Comparison of ENCODE assay signal across 8 mouse cellular contexts in genomic region chr11:119237568-119238304, GRCm38 (mm10). TPM values are rescaled to one million over a fixed set of nuclear protein-coding genes. Genes with fewer than 3 reads are reported as not detected.
DNase-seq lines count a peak whose midpoint lies in the region; ATAC-seq and TF ChIP-seq lines count a peak whose summit lies in the region.

No protein-coding gene starts in this region.

- H3K36me3 ChIP-seq in heart, embryonic 16.5 days (ENCODE audit: control insufficient read depth, insufficient read depth), result no peaks in the 10 kb centered on the region
- no peaks in the 10 kb centered on the region for H3K36me3 ChIP-seq in limb, embryonic 14.5 days (ENCODE audit: control insufficient read depth, insufficient read depth, low read length)
- peaks cover 13% of the 10 kb centered on the region; the same call in 1 of the 2 replicates for H3K36me3 ChIP-seq in midbrain, embryonic 16.5 days (ENCODE audit: control insufficient read depth, insufficient read depth, low read length)

- peak; percentile 44 to 49 for DNase-seq in cerebellum, postnatal 10 days
- DNase-seq in cerebellum, adult 2 months, result no peak
- no peak for DNase-seq in limb, embryonic 14.5 days (ENCODE audit: low spot score)
- DNase-seq in gastrocnemius, adult 18-20 months (ENCODE audit: low spot score), result no peak
- DNase-seq in layer of hippocampus, adult 11-12 months (ENCODE audit: low spot score), result no peak

- no peaks in the 10 kb centered on the region for H3K27me3 ChIP-seq in cerebellum, adult 2 months (ENCODE audit: control insufficient read depth, insufficient read depth, low read length)
- no peaks in the 10 kb centered on the region for H3K27me3 ChIP-seq in heart, embryonic 16.5 days (ENCODE audit: control insufficient read depth, insufficient read depth, low read length)
- no peaks in the 10 kb centered on the region for H3K27me3 ChIP-seq in limb, embryonic 14.5 days (ENCODE audit: control insufficient read depth, insufficient read depth, low read length)
- H3K27me3 ChIP-seq in midbrain, embryonic 16.5 days (ENCODE audit: control insufficient read depth, insufficient read depth, low read depth, low read length), result no peaks in the 10 kb centered on the region

- TF ChIP-seq CTCF in cerebellum, adult 2 months (IDR thresholded peaks at IDR 0.05; ENCODE audit: borderline replicate concordance, insufficient read depth, low read depth, low read length), result no peak
- no peak for TF ChIP-seq CTCF in bone marrow, adult 2 months (IDR thresholded peaks at IDR 0.05; ENCODE audit: control insufficient read depth, insufficient read depth, low read length)

- WGBS in cerebellum, adult 2 months, result 41% methylated on average over 20 of the region's 20 CpGs
- 3% methylated on average over 20 of the region's 20 CpGs for WGBS in bone marrow, adult 2 months
- 22% methylated on average over 20 of the region's 20 CpGs for WGBS in heart, embryonic 16.5 days
- 22% methylated on average over 20 of the region's 20 CpGs for WGBS in limb, embryonic 14.5 days
- 46% methylated on average over 20 of the region's 20 CpGs for WGBS in midbrain, embryonic 16.5 days

- peak; percentile 69 for ATAC-seq in heart, embryonic 16.5 days (replicated peaks; ENCODE audit: extremely low read depth, insufficient read depth, low FRiP score)
- ATAC-seq in limb, embryonic 14.5 days (ENCODE audit: low FRiP score, low read depth), result peak; percentile 83
- ATAC-seq in midbrain, embryonic 16.5 days, result peak; percentile 43; the same call in 1 of the 2 replicates

- H3K9me3 ChIP-seq in heart, embryonic 16.5 days (replicated peaks; ENCODE audit: control insufficient read depth, low read length), result 0 out of 2 replicates have a peak, but pooled peaks cover 3% of the 10 kb centered on the region
- H3K9me3 ChIP-seq in limb, embryonic 14.5 days (ENCODE audit: control insufficient read depth, low read length), result 0 out of 2 replicates have a peak, but pooled peaks cover 5% of the 10 kb centered on the region
- H3K9me3 ChIP-seq in midbrain, embryonic 16.5 days (replicated peaks; ENCODE audit: control insufficient read depth, low read length, poor library complexity, severe bottlenecking), result peaks cover 3% of the 10 kb centered on the region; the same call in 1 of the 2 replicates

- H3K9ac ChIP-seq in heart, embryonic 16.5 days (ENCODE audit: low read length), result peak overlapping the region; percentile 60
- H3K9ac ChIP-seq in limb, embryonic 14.5 days (ENCODE audit: low read depth, low read length, severe bottlenecking), result no peak overlapping the region
- H3K9ac ChIP-seq in midbrain, embryonic 16.5 days (ENCODE audit: low read depth, low read length), result peak overlapping the region; percentile 48

- H3K27ac ChIP-seq in cerebellum, adult 2 months (ENCODE audit: insufficient read depth, low read length), result no peak overlapping the region
- peak overlapping the region; percentile 40; the same call in 1 of the 2 replicates for H3K27ac ChIP-seq in bone marrow, adult 2 months (ENCODE audit: control insufficient read depth, insufficient read depth, low read depth, low read length, poor library complexity)
- H3K27ac ChIP-seq in heart, embryonic 16.5 days (ENCODE audit: low read length), result 0 out of 2 replicates have a peak overlapping the region, but pooled peaks have one; percentile 28
- no peak overlapping the region for H3K27ac ChIP-seq in limb, embryonic 14.5 days (replicated peaks; ENCODE audit: low read depth, low read length)
- H3K27ac ChIP-seq in midbrain, embryonic 16.5 days (ENCODE audit: low read length), result peak overlapping the region; percentile 2; the same call in 1 of the 2 replicates

- no peak overlapping the region for H3K4me3 ChIP-seq in cerebellum, adult 2 months (replicated peaks; ENCODE audit: insufficient read depth, low read depth, low read length)
- H3K4me3 ChIP-seq in bone marrow, adult 2 months (replicated peaks; ENCODE audit: control insufficient read depth, low read depth, low read length), result peak overlapping the region; percentile 65
- peak overlapping the region; percentile 47 for H3K4me3 ChIP-seq in heart, embryonic 16.5 days (ENCODE audit: low read length)
- H3K4me3 ChIP-seq in limb, embryonic 14.5 days (replicated peaks; ENCODE audit: low read length), result peak overlapping the region; percentile 7
- peak overlapping the region; percentile 19 for H3K4me3 ChIP-seq in midbrain, embryonic 16.5 days (ENCODE audit: low read depth, low read length)

- H3K4me2 ChIP-seq in heart, embryonic 16.5 days (ENCODE audit: low read depth, low read length), result peak overlapping the region; percentile 73
- H3K4me2 ChIP-seq in limb, embryonic 14.5 days (replicated peaks; ENCODE audit: low read depth, low read length, severe bottlenecking), result peak overlapping the region; percentile 40
- H3K4me2 ChIP-seq in midbrain, embryonic 16.5 days (ENCODE audit: low read length), result peak overlapping the region; percentile 48

- H3K4me1 ChIP-seq in cerebellum, adult 2 months (ENCODE audit: control insufficient read depth, insufficient read depth, low read length), result no peaks in the 10 kb centered on the region
- H3K4me1 ChIP-seq in bone marrow, adult 2 months (ENCODE audit: control insufficient read depth, insufficient read depth, low read length), result 0 out of 2 replicates have a peak, but pooled peaks cover 2% of the 10 kb centered on the region
- peaks cover 5% of the 10 kb centered on the region; the same call in 1 of the 2 replicates for H3K4me1 ChIP-seq in heart, embryonic 16.5 days (ENCODE audit: control insufficient read depth, insufficient read depth, low read length)
- no peaks in the 10 kb centered on the region for H3K4me1 ChIP-seq in limb, embryonic 14.5 days (ENCODE audit: control insufficient read depth, insufficient read depth, low read length)
- peaks cover 6% of the 10 kb centered on the region; the same call in 1 of the 2 replicates for H3K4me1 ChIP-seq in midbrain, embryonic 16.5 days (ENCODE audit: control insufficient read depth, insufficient read depth, low read length)

- TF ChIP-seq POLR2A in cerebellum, adult 2 months (IDR thresholded peaks at IDR 0.05; ENCODE audit: borderline replicate concordance, insufficient read depth, low read length), result no peak
- TF ChIP-seq POLR2A in bone marrow, adult 2 months (IDR thresholded peaks at IDR 0.05; ENCODE audit: borderline replicate concordance, control insufficient read depth, low read depth, low read length), result peak; percentile 58; the same call in 1 of the 2 replicates
- no peak for TF ChIP-seq POLR2A in limb, embryonic 14.5 days (IDR thresholded peaks at IDR 0.05; ENCODE audit: borderline replicate concordance, extremely low read depth, insufficient read depth, insufficient read length)

RNA-seq across cellular contexts. Expression of gene Ccdc40, which starts 9.4 kb away (rescaled TPM):
- polyA plus RNA-seq in cerebellum, adult 2 months (2012; rRNA removed), result 1.9 and 2.4 TPM in 2 replicates
- polyA plus RNA-seq in bone marrow, adult 2 months (2011; ENCODE audit: insufficient read depth, insufficient read length, low replicate concordance, missing spikeins), result 0.90 TPM in 1 of 2 replicates, not detected in the other
- polyA plus RNA-seq in heart, embryonic 16.5 days (2015; fragmentation: Nextera tagmentation; extraction: Ambion mirVana), result 2.9 and 3.1 TPM in 2 replicates
- polyA plus RNA-seq in limb, embryonic 14.5 days (2012; rRNA removed), result 2.5 and 3.1 TPM in 2 replicates
- polyA plus RNA-seq in limb, embryonic 14.5 days (2014; fragmentation: Nextera tagmentation; extraction: Ambion mirVana), result 2.1 and 2.7 TPM in 2 replicates
- polyA plus RNA-seq in midbrain, embryonic 16.5 days (2015; fragmentation: Nextera tagmentation; extraction: Ambion mirVana), result 18.0 and 20.1 TPM in 2 replicates
- under 1 TPM in 1 of 2 experiments, not detected in 1; 0.26 TPM for total RNA-seq in gastrocnemius, adult 18-20 months (2021)

RNA-seq across cellular contexts. Expression of gene Tbc1d16, which starts 9.4 kb away (rescaled TPM):
- 32.5 and 37.8 TPM in 2 replicates for polyA plus RNA-seq in cerebellum, adult 2 months (2012; rRNA removed)
- polyA plus RNA-seq in bone marrow, adult 2 months (2011; ENCODE audit: insufficient read depth, insufficient read length, low replicate concordance, missing spikeins), result 0.74 and 1.2 TPM in 2 replicates
- polyA plus RNA-seq in heart, embryonic 16.5 days (2015; fragmentation: Nextera tagmentation; extraction: Ambion mirVana), result 15.6 and 19.1 TPM in 2 replicates
- 29.2 and 34.4 TPM in 2 replicates for polyA plus RNA-seq in limb, embryonic 14.5 days (2012; rRNA removed)
- polyA plus RNA-seq in limb, embryonic 14.5 days (2014; fragmentation: Nextera tagmentation; extraction: Ambion mirVana), result 16.3 and 16.7 TPM in 2 replicates
- polyA plus RNA-seq in midbrain, embryonic 16.5 days (2015; fragmentation: Nextera tagmentation; extraction: Ambion mirVana), result 47.7 and 56.7 TPM in 2 replicates
- total RNA-seq in gastrocnemius, adult 18-20 months (2021), result 10 to 100 TPM; 29.7 to 29.9 TPM

RNA-seq across cellular contexts. Expression of gene Gaa, which starts 30.0 kb away (rescaled TPM):
- 233 and 246 TPM in 2 replicates for polyA plus RNA-seq in cerebellum, adult 2 months (2012; rRNA removed)
- polyA plus RNA-seq in bone marrow, adult 2 months (2011; ENCODE audit: insufficient read depth, insufficient read length, low replicate concordance, missing spikeins), result 6.5 and 18.1 TPM in 2 replicates
- 92.3 and 95.9 TPM in 2 replicates for polyA plus RNA-seq in heart, embryonic 16.5 days (2015; fragmentation: Nextera tagmentation; extraction: Ambion mirVana)
- 136 and 196 TPM in 2 replicates for polyA plus RNA-seq in limb, embryonic 14.5 days (2012; rRNA removed)
- polyA plus RNA-seq in limb, embryonic 14.5 days (2014; fragmentation: Nextera tagmentation; extraction: Ambion mirVana), result 74.5 and 76.0 TPM in 2 replicates
- polyA plus RNA-seq in midbrain, embryonic 16.5 days (2015; fragmentation: Nextera tagmentation; extraction: Ambion mirVana), result 102 and 120 TPM in 2 replicates
- 100 to 1,000 TPM; 174 to 191 TPM for total RNA-seq in gastrocnemius, adult 18-20 months (2021)

Comparison
In these comparisons a context has a peak if more than half of its experiments do, and no peak if none do; other contexts are left out.
1. DNase-seq: peak in cerebellum, postnatal 10 days (2 of 2); none in cerebellum, adult 2 months (0 of 2), limb, embryonic 14.5 days (single experiment), gastrocnemius, adult 18-20 months (single experiment) and layer of hippocampus, adult 11-12 months (single experiment).
2. H3K27ac ChIP-seq: peak in bone marrow, adult 2 months (single experiment), heart, embryonic 16.5 days (single experiment) and midbrain, embryonic 16.5 days (single experiment); none in cerebellum, adult 2 months (single experiment) and limb, embryonic 14.5 days (single experiment).
3. Peak in every context shown above with its lines, with median percentiles within 50 percentile points of each other: ATAC-seq and H3K4me2 ChIP-seq.